Mouse (Mus musculus): ENCODE measurements around the gene Ufm1. TPM values are rescaled to one million over a fixed set of nuclear protein-coding genes. Genes with fewer than 3 reads are reported as not detected.

Gene Ufm1
- polyA plus RNA-seq (2014; fragmentation: Nextera tagmentation; extraction: Ambion mirVana) = 61.6 and 65.7 TPM in 2 replicates

DNA sequence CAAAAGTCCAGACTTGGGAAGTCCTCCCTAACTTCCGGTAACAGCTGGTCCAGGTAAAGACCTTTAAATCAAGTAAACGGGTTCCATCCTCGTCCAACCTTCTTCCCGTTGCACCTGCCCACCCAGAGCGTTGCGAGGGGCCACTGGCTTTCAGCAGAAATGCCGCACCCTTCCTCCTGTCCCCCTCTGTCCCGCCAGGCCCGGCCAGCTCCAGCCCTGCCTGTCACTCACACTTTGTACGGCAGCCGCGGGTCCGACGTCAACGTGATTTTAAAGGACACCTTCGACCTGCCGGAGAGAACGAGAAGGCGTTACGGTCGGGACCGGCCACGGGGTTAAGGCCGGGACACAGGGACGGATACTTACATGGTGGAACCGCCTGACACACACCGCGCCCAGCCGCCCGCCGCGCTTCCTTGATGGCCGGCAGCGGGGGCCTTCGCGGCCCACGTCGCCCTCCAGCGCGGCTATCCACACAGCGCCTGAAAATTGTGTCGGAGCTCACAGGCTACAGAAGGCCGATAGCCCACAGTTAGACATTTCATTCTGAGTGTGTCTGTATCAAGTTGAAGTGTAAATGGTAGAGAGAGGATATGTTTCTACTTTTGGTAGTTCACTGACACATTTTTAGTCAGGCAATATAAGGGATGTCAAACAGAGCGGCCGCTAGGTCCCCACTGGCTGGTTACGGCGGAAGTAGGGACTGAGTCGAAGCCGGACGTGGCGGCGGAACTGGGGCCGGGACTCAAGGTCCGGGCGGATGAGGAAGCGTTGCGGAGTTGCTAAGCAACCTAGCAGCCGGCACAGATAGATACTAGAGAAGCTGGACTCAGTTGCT, at the start of gene Ufm1:
Gene Ufm1, minus strand, starts transcription at position 448 of the 838 bp plus-strand sequence.
- peaks cover 3 to 6% of the 10 kb centered on the region in 2 experiments; a peak in 3 of 4 replicates for H3K4me1 ChIP-seq (ENCODE audit: control insufficient read depth in 2 of 2, insufficient read depth in 2 of 2, low read length in 2 of 2)
- H3K27ac ChIP-seq (replicated peaks in 1 of 2; ENCODE audit: control insufficient read depth in 1 of 2, insufficient read depth in 1 of 2, low read depth in 2 of 2, low read length in 2 of 2) = peak within 1 kb of the TSS; percentile 48 to 70; a peak in 2 of 4 replicates
- no peaks in the 10 kb centered on the region for H3K27me3 ChIP-seq (ENCODE audit: control insufficient read depth, insufficient read depth, low read length)
- peaks cover 30% of the 10 kb centered on the region for H3K36me3 ChIP-seq (ENCODE audit: control insufficient read depth, insufficient read depth, low read length)
- no peaks in the 10 kb centered on the region for H3K9me3 ChIP-seq (ENCODE audit: control insufficient read depth, low read length)
- H3K9ac ChIP-seq (ENCODE audit: low read length) = peak within 1 kb of the TSS; percentile 88
- WGBS = under 1% methylated on average over 58 of the region's 58 CpGs
- ATAC-seq (ENCODE audit: insufficient number of reproducible peaks, insufficient read depth, low FRiP score, low read depth) = peak; percentile 98
- H3K4me2 ChIP-seq (ENCODE audit: low read length) = peak within 1 kb of the TSS; percentile 83
- peak within 1 kb of the TSS; percentile 91 to 98 for H3K4me3 ChIP-seq (ENCODE audit: control insufficient read depth in 1 of 2, insufficient read depth in 1 of 2, low read depth in 1 of 2, low read length in 2 of 2)

- no peak for ATAC-seq (ENCODE audit: insufficient number of reproducible peaks, insufficient read depth, low FRiP score, low read depth)
- WGBS = 74% methylated on average over 12 of the region's 12 CpGs
- H3K4me3 ChIP-seq (ENCODE audit: control insufficient read depth in 1 of 2, insufficient read depth in 1 of 2, low read depth in 1 of 2, low read length in 2 of 2) = no peak overlapping the region
- H3K27ac ChIP-seq (replicated peaks in 1 of 2; ENCODE audit: control insufficient read depth in 1 of 2, insufficient read depth in 1 of 2, low read depth in 2 of 2, low read length in 2 of 2) = no peak overlapping the region
- H3K36me3 ChIP-seq (ENCODE audit: control insufficient read depth, insufficient read depth, low read length) = no peaks in the 10 kb centered on the region
- H3K4me1 ChIP-seq (ENCODE audit: control insufficient read depth in 2 of 2, insufficient read depth in 2 of 2, low read length in 2 of 2) = no peaks in the 10 kb centered on the region
- peaks cover 3% of the 10 kb centered on the region; the same call in 1 of the 2 replicates for H3K9me3 ChIP-seq (ENCODE audit: control insufficient read depth, low read length)
- no peaks in the 10 kb centered on the region for H3K27me3 ChIP-seq (ENCODE audit: control insufficient read depth, insufficient read depth, low read length)
- no peak overlapping the region for H3K4me2 ChIP-seq (ENCODE audit: low read length)
- no peak overlapping the region for H3K9ac ChIP-seq (ENCODE audit: low read length)
Observed at GRCm38 (mm10) chr3:53890619-53891540, 27.2 kb upstream of the Ufm1 start.

- Histone ChIP-seq H3K4me1 (ENCODE audit: control insufficient read depth in 2 of 2, insufficient read depth in 2 of 2, low read length in 2 of 2) (no peaks in the 10 kb centered on the region), H3K27me3 (ENCODE audit: control insufficient read depth, insufficient read depth, low read length) (no peaks in the 10 kb centered on the region), H3K4me3 (ENCODE audit: control insufficient read depth in 1 of 2, insufficient read depth in 1 of 2, low read depth in 1 of 2, low read length in 2 of 2) (no peak overlapping the region), H3K9me3 (ENCODE audit: control insufficient read depth, low read length) (no peaks in the 10 kb centered on the region), H3K36me3 (ENCODE audit: control insufficient read depth, insufficient read depth, low read length) (no peaks in the 10 kb centered on the region), H3K4me2 (ENCODE audit: low read length) (no peak overlapping the region), H3K27ac (replicated peaks in 1 of 2; ENCODE audit: control insufficient read depth in 1 of 2, insufficient read depth in 1 of 2, low read depth in 2 of 2, low read length in 2 of 2) (no peak overlapping the region), H3K9ac (ENCODE audit: low read length) (no peak overlapping the region)
- 67% methylated on average over 1 of the region's 1 CpGs for WGBS
- ATAC-seq (ENCODE audit: insufficient number of reproducible peaks, insufficient read depth, low FRiP score, low read depth) = no peak
Observed at GRCm38 (mm10) chr3:53871596-53871995, 8.0 kb upstream of the Ufm1 start.

GRCm38 (mm10) chr3:53870482-53870881, 6.9 kb upstream of the Ufm1 start:
- 69% methylated on average over 6 of the region's 6 CpGs for WGBS
- H3K27ac ChIP-seq (replicated peaks in 1 of 2; ENCODE audit: control insufficient read depth in 1 of 2, insufficient read depth in 1 of 2, low read depth in 2 of 2, low read length in 2 of 2) = no peak overlapping the region
- H3K27me3 ChIP-seq (ENCODE audit: control insufficient read depth, insufficient read depth, low read length) = no peaks in the 10 kb centered on the region
- no peak overlapping the region for H3K4me3 ChIP-seq (ENCODE audit: control insufficient read depth in 1 of 2, insufficient read depth in 1 of 2, low read depth in 1 of 2, low read length in 2 of 2)
- H3K36me3 ChIP-seq (ENCODE audit: control insufficient read depth, insufficient read depth, low read length) = no peaks in the 10 kb centered on the region
- ATAC-seq (ENCODE audit: insufficient number of reproducible peaks, insufficient read depth, low FRiP score, low read depth) = no peak
- no peak overlapping the region for H3K9ac ChIP-seq (ENCODE audit: low read length)
- H3K4me1 ChIP-seq (ENCODE audit: control insufficient read depth in 2 of 2, insufficient read depth in 2 of 2, low read length in 2 of 2) = no peaks in the 10 kb centered on the region
- no peak overlapping the region for H3K4me2 ChIP-seq (ENCODE audit: low read length)
- no peaks in the 10 kb centered on the region for H3K9me3 ChIP-seq (ENCODE audit: control insufficient read depth, low read length)

GRCm38 (mm10) chr3:53869263-53869662, 5.6 kb upstream of the Ufm1 start:
- Histone ChIP-seq H3K27me3 (ENCODE audit: control insufficient read depth, insufficient read depth, low read length) (no peaks in the 10 kb centered on the region), H3K4me1 (ENCODE audit: control insufficient read depth in 2 of 2, insufficient read depth in 2 of 2, low read length in 2 of 2) (no peaks in the 10 kb centered on the region), H3K9me3 (ENCODE audit: control insufficient read depth, low read length) (no peaks in the 10 kb centered on the region), H3K27ac (replicated peaks in 1 of 2; ENCODE audit: control insufficient read depth in 1 of 2, insufficient read depth in 1 of 2, low read depth in 2 of 2, low read length in 2 of 2) (no peak overlapping the region), H3K4me2 (ENCODE audit: low read length) (no peak overlapping the region), H3K36me3 (ENCODE audit: control insufficient read depth, insufficient read depth, low read length) (no peaks in the 10 kb centered on the region), H3K9ac (ENCODE audit: low read length) (no peak overlapping the region), H3K4me3 (ENCODE audit: control insufficient read depth in 1 of 2, insufficient read depth in 1 of 2, low read depth in 1 of 2, low read length in 2 of 2) (no peak overlapping the region)
- no peak for ATAC-seq (ENCODE audit: insufficient number of reproducible peaks, insufficient read depth, low FRiP score, low read depth)
- 10% methylated on average over 1 of the region's 1 CpGs for WGBS

GRCm38 (mm10) chr3:53868212-53868611, 4.6 kb upstream of the Ufm1 start:
- Histone ChIP-seq H3K4me2 (ENCODE audit: low read length) (no peak overlapping the region), H3K27ac (replicated peaks in 1 of 2; ENCODE audit: control insufficient read depth in 1 of 2, insufficient read depth in 1 of 2, low read depth in 2 of 2, low read length in 2 of 2) (no peak overlapping the region), H3K9me3 (ENCODE audit: control insufficient read depth, low read length) (no peaks in the 10 kb centered on the region), H3K27me3 (ENCODE audit: control insufficient read depth, insufficient read depth, low read length) (no peaks in the 10 kb centered on the region), H3K4me1 (ENCODE audit: control insufficient read depth in 2 of 2, insufficient read depth in 2 of 2, low read length in 2 of 2) (no peaks in the 10 kb centered on the region), H3K9ac (ENCODE audit: low read length) (no peak overlapping the region), H3K4me3 (ENCODE audit: control insufficient read depth in 1 of 2, insufficient read depth in 1 of 2, low read depth in 1 of 2, low read length in 2 of 2) (no peak overlapping the region), H3K36me3 (ENCODE audit: control insufficient read depth, insufficient read depth, low read length) (no peaks in the 10 kb centered on the region)
- 83% methylated on average over 3 of the region's 4 CpGs for WGBS
- no peak for ATAC-seq (ENCODE audit: insufficient number of reproducible peaks, insufficient read depth, low FRiP score, low read depth)

DNA sequence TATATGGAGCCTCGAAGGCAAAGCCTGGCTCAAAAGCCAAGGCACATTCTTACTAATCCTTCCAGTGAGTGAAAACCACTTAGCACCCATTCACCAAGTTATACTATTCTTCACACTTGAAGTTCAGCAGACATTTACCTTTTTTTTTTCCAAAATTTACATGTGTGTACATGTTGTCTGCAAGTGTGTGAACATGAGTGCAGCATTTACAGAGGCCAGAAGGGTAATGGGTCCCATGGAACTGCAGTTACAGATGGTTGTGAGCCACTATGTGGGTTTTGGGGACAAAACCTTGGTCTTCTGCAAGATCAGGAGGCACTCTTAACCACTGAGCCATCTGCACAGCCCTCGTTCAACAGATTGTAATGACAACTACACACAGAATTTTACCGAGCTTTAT, 8.8 kb downstream of the Ufm1 start:
- Histone ChIP-seq H3K9me3 (ENCODE audit: control insufficient read depth, low read length) (no peaks in the 10 kb centered on the region), H3K36me3 (ENCODE audit: control insufficient read depth, insufficient read depth, low read length) (peaks cover 40% of the 10 kb centered on the region), H3K4me1 (ENCODE audit: control insufficient read depth in 2 of 2, insufficient read depth in 2 of 2, low read length in 2 of 2) (no peaks in the 10 kb centered on the region), H3K9ac (ENCODE audit: low read length) (no peak overlapping the region), H3K4me3 (ENCODE audit: control insufficient read depth in 1 of 2, insufficient read depth in 1 of 2, low read depth in 1 of 2, low read length in 2 of 2) (no peak overlapping the region), H3K4me2 (ENCODE audit: low read length) (no peak overlapping the region), H3K27ac (replicated peaks in 1 of 2; ENCODE audit: control insufficient read depth in 1 of 2, insufficient read depth in 1 of 2, low read depth in 2 of 2, low read length in 2 of 2) (no peak overlapping the region), H3K27me3 (ENCODE audit: control insufficient read depth, insufficient read depth, low read length) (no peaks in the 10 kb centered on the region)
- no peak for ATAC-seq (ENCODE audit: insufficient number of reproducible peaks, insufficient read depth, low FRiP score, low read depth)
- 85% methylated on average over 3 of the region's 3 CpGs for WGBS

Measured in heart, embryonic 14.5 days (tissue).